Mouse (Mus musculus): ENCODE data around the gene Nxpe3.
"Not testable (repeated sequence)": the region's sequence is repeated elsewhere in the genome, so short reads cannot be mapped to it uniquely, and the experiment has no call there.

Gene Nxpe3

GRCm38 (mm10) chr16:55837653-55838052, 57.4 kb downstream of the Nxpe3 start:
- not testable (repeated sequence) for DNase-seq (ENCODE audit: low spot score)

- no peak for DNase-seq (ENCODE audit: low spot score)
Measured at GRCm38 (mm10) chr16:55837168-55837567, 57.9 kb downstream of the Nxpe3 start.

GRCm38 (mm10) chr16:55835798-55836197, 59.3 kb downstream of the Nxpe3 start:
- no peak for DNase-seq (ENCODE audit: low spot score)

- no peak for DNase-seq (ENCODE audit: low spot score)
Measured at GRCm38 (mm10) chr16:55832617-55833016, 62.5 kb downstream of the Nxpe3 start.

- no peak for DNase-seq (ENCODE audit: low spot score)
Measured at GRCm38 (mm10) chr16:55832040-55832439, 63.0 kb downstream of the Nxpe3 start.

GRCm38 (mm10) chr16:55831451-55831850, 63.6 kb downstream of the Nxpe3 start:
- DNase-seq (ENCODE audit: low spot score) = no peak

- no peak for DNase-seq (ENCODE audit: low spot score)
Measured at GRCm38 (mm10) chr16:55823398-55824155, 71.5 kb downstream of the Nxpe3 start.

GRCm38 (mm10) chr16:55822741-55823397, 72.2 kb downstream of the Nxpe3 start:
- DNase-seq (ENCODE audit: low spot score) = no peak

- DNase-seq (ENCODE audit: low spot score) = peak; percentile 72
Measured at GRCm38 (mm10) chr16:55821997-55822740, 72.9 kb downstream of the Nxpe3 start.

- DNase-seq (ENCODE audit: low spot score) = no peak
Measured at GRCm38 (mm10) chr16:55821571-55821981, 73.5 kb downstream of the Nxpe3 start.

GRCm38 (mm10) chr16:55820916-55821570, 74.0 kb downstream of the Nxpe3 start:
- DNase-seq (ENCODE audit: low spot score) = no peak

- DNase-seq (ENCODE audit: low spot score) = no peak
Measured at GRCm38 (mm10) chr16:55820161-55820915, 74.7 kb downstream of the Nxpe3 start.

GRCm38 (mm10) chr16:55819186-55819861, 75.8 kb downstream of the Nxpe3 start:
- DNase-seq (ENCODE audit: low spot score) = no peak

- DNase-seq (ENCODE audit: low spot score) = no peak
Measured at GRCm38 (mm10) chr16:55817717-55818515, 77.2 kb downstream of the Nxpe3 start.

- DNase-seq (ENCODE audit: low spot score) = no peak
Measured at GRCm38 (mm10) chr16:55816202-55816941, 78.7 kb downstream of the Nxpe3 start.

- DNase-seq (ENCODE audit: low spot score) = no peak
Measured at GRCm38 (mm10) chr16:55815466-55815865, 79.6 kb downstream of the Nxpe3 start.

GRCm38 (mm10) chr16:55814686-55815085, 80.4 kb downstream of the Nxpe3 start:
- no peak for DNase-seq (ENCODE audit: low spot score)

GRCm38 (mm10) chr16:55813916-55814315, 81.2 kb downstream of the Nxpe3 start:
- DNase-seq (ENCODE audit: low spot score) = no peak

GRCm38 (mm10) chr16:55811792-55812191, 83.3 kb downstream of the Nxpe3 start:
- DNase-seq (ENCODE audit: low spot score) = no peak
